Mouse (Mus musculus): ENCODE data around the gene Odf2l. TPM values are rescaled to one million over a fixed set of nuclear protein-coding genes. Genes with fewer than 3 reads are reported as not detected.

Odf2l gene
- polyA plus RNA-seq (2012; rRNA removed) (17.9 and 23.5 TPM in 2 replicates), polyA plus RNA-seq (2014; fragmentation: Nextera tagmentation; extraction: Ambion mirVana) (16.1 and 16.4 TPM in 2 replicates)

DNA sequence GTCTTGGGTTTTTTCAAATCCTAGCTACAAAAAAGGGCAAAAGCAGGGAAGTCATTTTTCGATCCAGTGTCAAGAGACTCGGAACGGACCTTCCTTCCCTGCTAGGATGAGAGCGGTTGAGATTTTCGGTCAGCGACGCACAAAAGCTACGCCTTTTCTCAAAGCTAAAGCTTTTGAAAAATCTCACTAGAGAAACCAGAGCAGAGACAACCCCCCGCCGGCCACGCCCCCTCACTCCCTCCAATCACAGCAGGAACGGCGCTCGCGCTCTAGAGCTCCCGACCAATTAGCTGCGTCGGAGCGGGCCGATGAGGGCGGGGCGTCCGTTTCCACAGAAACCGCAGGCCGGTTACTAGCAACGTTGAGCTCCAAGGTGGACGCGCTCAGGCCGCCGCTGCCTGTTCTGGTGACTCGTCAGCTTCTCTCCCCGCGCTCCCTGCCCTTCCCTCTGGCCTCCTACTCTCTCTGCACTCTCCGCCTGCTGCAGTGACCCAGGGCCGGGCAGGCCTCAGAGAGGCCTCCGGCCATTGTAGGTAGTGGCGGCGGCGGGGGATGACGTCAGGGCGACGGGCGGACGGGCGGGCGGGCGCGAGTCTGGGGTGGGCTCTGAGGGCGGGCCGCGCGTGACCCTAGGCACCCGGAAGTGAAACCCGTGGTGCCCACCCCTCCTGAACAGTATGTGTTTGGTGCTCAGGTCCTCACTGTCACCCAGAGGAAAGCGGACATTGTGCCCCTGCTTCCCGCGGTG lies at the start of gene Odf2l:
Gene Odf2l, plus strand, starts transcription at position 335 of the 748 bp plus-strand sequence.
- peak within 1 kb of the TSS; percentile 72 for H3K9ac ChIP-seq (ENCODE audit: low read depth, low read length, severe bottlenecking)
- under 1% methylated on average over 48 of the region's 57 CpGs for WGBS
- DNase-seq (ENCODE audit: low spot score) (peak; percentile 98), ATAC-seq (ENCODE audit: low FRiP score, low read depth) (peak; percentile 99)
- peak within 1 kb of the TSS; percentile 86 for H3K27ac ChIP-seq (replicated peaks; ENCODE audit: low read depth, low read length)
- H3K9me3 ChIP-seq (ENCODE audit: control insufficient read depth, low read length), result no peaks in the 10 kb centered on the region
- TF ChIP-seq POLR2A (IDR thresholded peaks at IDR 0.05; ENCODE audit: borderline replicate concordance, extremely low read depth, insufficient read depth, insufficient read length), result peak; percentile 73; the same call in 1 of the 2 replicates
- peak within 1 kb of the TSS; percentile 51 for H3K4me3 ChIP-seq (replicated peaks; ENCODE audit: low read length)
- no peaks in the 10 kb centered on the region for H3K27me3 ChIP-seq (ENCODE audit: control insufficient read depth, insufficient read depth, low read length)
- H3K36me3 ChIP-seq (ENCODE audit: control insufficient read depth, insufficient read depth, low read length), result no peaks in the 10 kb centered on the region
- peak within 1 kb of the TSS; percentile 63 for H3K4me2 ChIP-seq (replicated peaks; ENCODE audit: low read depth, low read length, severe bottlenecking)
- 0 out of 2 replicates have a peak, but pooled peaks cover 9% of the 10 kb centered on the region for H3K4me1 ChIP-seq (ENCODE audit: control insufficient read depth, insufficient read depth, low read length)

DNA sequence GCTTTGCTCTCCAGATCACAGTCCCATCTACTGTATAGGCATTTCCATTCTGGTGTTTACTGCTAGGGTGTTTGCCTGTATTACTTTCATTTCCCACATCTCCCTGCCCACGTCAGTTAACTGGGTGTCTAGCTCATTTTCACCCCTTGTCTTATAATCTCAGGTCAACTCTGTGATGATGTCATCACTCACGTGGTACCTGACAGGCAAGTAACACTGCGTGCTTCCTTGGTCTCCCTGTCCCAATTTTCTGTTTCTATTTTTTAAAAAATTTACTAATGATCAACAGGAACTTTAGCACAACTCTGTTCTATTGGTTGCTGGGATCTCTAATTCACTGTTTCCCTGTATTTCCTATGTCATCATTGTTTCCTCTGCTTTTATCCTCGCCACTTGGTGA lies 49.4 kb upstream of the Odf2l start:
- DNase-seq (ENCODE audit: low spot score) (no peak), ATAC-seq (ENCODE audit: low FRiP score, low read depth) (no peak)
- Histone ChIP-seq H3K27me3 (ENCODE audit: control insufficient read depth, insufficient read depth, low read length) (no peaks in the 10 kb centered on the region), H3K9ac (ENCODE audit: low read depth, low read length, severe bottlenecking) (no peak overlapping the region), H3K4me3 (replicated peaks; ENCODE audit: low read length) (no peak overlapping the region), H3K27ac (replicated peaks; ENCODE audit: low read depth, low read length) (no peak overlapping the region), H3K4me1 (ENCODE audit: control insufficient read depth, insufficient read depth, low read length) (no peaks in the 10 kb centered on the region), H3K9me3 (ENCODE audit: control insufficient read depth, low read length) (no peaks in the 10 kb centered on the region), H3K4me2 (replicated peaks; ENCODE audit: low read depth, low read length, severe bottlenecking) (no peak overlapping the region), H3K36me3 (ENCODE audit: control insufficient read depth, insufficient read depth, low read length) (no peaks in the 10 kb centered on the region)
- no peak for TF ChIP-seq POLR2A (IDR thresholded peaks at IDR 0.05; ENCODE audit: borderline replicate concordance, extremely low read depth, insufficient read depth, insufficient read length)
- 78% methylated on average over 4 of the region's 4 CpGs for WGBS

DNA sequence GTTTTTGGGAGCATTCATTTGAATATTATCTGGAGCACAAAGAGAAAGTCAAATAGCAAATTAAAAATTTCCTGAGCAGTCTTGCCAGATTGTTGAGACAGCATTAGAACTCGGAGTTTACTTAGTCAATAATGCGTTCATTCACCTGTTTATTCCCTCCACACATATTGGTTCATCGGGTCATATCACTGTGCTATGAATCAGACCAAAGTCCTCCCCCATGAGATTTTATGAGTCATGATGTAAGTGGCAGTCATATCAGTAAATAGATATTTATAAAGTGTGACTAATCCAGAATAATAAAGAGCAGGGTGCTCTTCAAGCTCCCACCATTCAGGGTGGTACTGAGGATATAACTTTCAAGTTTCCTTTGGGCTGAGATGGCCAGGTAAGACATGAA lies 46.0 kb upstream of the Odf2l start:
- Histone ChIP-seq H3K4me1 (ENCODE audit: control insufficient read depth, insufficient read depth, low read length) (no peaks in the 10 kb centered on the region), H3K27ac (replicated peaks; ENCODE audit: low read depth, low read length) (no peak overlapping the region), H3K36me3 (ENCODE audit: control insufficient read depth, insufficient read depth, low read length) (no peaks in the 10 kb centered on the region), H3K27me3 (ENCODE audit: control insufficient read depth, insufficient read depth, low read length) (no peaks in the 10 kb centered on the region), H3K4me3 (replicated peaks; ENCODE audit: low read length) (no peak overlapping the region), H3K9ac (ENCODE audit: low read depth, low read length, severe bottlenecking) (no peak overlapping the region), H3K9me3 (ENCODE audit: control insufficient read depth, low read length) (no peaks in the 10 kb centered on the region), H3K4me2 (replicated peaks; ENCODE audit: low read depth, low read length, severe bottlenecking) (no peak overlapping the region)
- DNase-seq (ENCODE audit: low spot score) (no peak), ATAC-seq (ENCODE audit: low FRiP score, low read depth) (no peak)
- WGBS, result 88% methylated on average over 3 of the region's 3 CpGs
- no peak for TF ChIP-seq POLR2A (IDR thresholded peaks at IDR 0.05; ENCODE audit: borderline replicate concordance, extremely low read depth, insufficient read depth, insufficient read length)

DNA sequence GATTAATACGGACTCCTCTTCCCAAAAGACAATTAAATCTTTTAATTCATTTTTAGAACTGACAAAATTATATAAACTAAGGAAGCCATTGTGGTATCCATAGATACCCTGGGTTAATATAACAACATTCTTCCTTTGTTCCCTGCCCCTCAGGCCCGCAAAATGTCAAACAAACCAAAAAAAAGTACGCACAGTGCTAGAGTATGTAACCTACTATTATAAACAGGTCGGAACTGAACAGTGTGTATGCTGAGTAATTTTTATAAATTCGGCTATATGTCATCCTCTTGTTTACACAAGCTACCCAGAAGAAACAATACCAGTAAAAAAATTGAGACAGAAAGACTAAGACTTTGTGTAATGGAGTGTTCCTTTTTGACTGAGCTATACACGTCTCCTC lies 40.0 kb upstream of the Odf2l start:
- Histone ChIP-seq H3K27me3 (ENCODE audit: control insufficient read depth, insufficient read depth, low read length) (no peaks in the 10 kb centered on the region), H3K4me3 (replicated peaks; ENCODE audit: low read length) (no peak overlapping the region), H3K4me2 (replicated peaks; ENCODE audit: low read depth, low read length, severe bottlenecking) (no peak overlapping the region), H3K27ac (replicated peaks; ENCODE audit: low read depth, low read length) (no peak overlapping the region), H3K9ac (ENCODE audit: low read depth, low read length, severe bottlenecking) (no peak overlapping the region), H3K4me1 (ENCODE audit: control insufficient read depth, insufficient read depth, low read length) (no peaks in the 10 kb centered on the region), H3K9me3 (ENCODE audit: control insufficient read depth, low read length) (no peaks in the 10 kb centered on the region), H3K36me3 (ENCODE audit: control insufficient read depth, insufficient read depth, low read length) (no peaks in the 10 kb centered on the region)
- WGBS, result 87% methylated on average over 6 of the region's 6 CpGs
- no peak for ATAC-seq (ENCODE audit: low FRiP score, low read depth)
- no peak for TF ChIP-seq POLR2A (IDR thresholded peaks at IDR 0.05; ENCODE audit: borderline replicate concordance, extremely low read depth, insufficient read depth, insufficient read length)
- no peak for DNase-seq (ENCODE audit: low spot score)

DNA sequence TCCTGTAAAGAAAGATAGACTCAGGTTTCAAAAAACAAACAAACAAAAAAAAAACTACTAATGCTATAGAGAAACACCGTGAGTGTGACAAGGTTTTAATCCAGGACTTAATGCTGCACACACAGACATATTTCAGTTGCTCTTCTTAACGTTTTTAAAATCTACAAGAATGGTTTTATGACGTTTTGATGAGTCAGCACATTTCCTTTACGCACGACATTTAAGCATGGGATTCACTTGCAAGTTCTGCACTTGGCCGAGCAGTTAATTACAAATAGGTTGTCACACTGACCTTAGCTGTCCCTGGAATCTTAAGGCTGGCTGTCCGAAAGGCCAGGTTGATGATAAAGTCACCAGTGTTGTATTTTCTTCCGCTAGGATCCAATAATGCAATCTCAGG lies 37.5 kb upstream of the Odf2l start:
- ATAC-seq (ENCODE audit: low FRiP score, low read depth), result no peak
- Histone ChIP-seq H3K27me3 (ENCODE audit: control insufficient read depth, insufficient read depth, low read length) (no peaks in the 10 kb centered on the region), H3K9me3 (ENCODE audit: control insufficient read depth, low read length) (no peaks in the 10 kb centered on the region), H3K9ac (ENCODE audit: low read depth, low read length, severe bottlenecking) (no peak overlapping the region), H3K27ac (replicated peaks; ENCODE audit: low read depth, low read length) (no peak overlapping the region), H3K4me3 (replicated peaks; ENCODE audit: low read length) (no peak overlapping the region), H3K4me1 (ENCODE audit: control insufficient read depth, insufficient read depth, low read length) (no peaks in the 10 kb centered on the region), H3K4me2 (replicated peaks; ENCODE audit: low read depth, low read length, severe bottlenecking) (no peak overlapping the region), H3K36me3 (ENCODE audit: control insufficient read depth, insufficient read depth, low read length) (no peaks in the 10 kb centered on the region)
- no peak for TF ChIP-seq POLR2A (IDR thresholded peaks at IDR 0.05; ENCODE audit: borderline replicate concordance, extremely low read depth, insufficient read depth, insufficient read length)
- WGBS, result 77% methylated on average over 8 of the region's 8 CpGs
- no peak for DNase-seq (ENCODE audit: low spot score)

Measured in limb, embryonic 14.5 days (tissue).